Mouse (Mus musculus) erythroblast, embryonic 14.5 days (primary cell): Measurements from ENCODE around the gene Vps4a. TPM values are rescaled to one million over a fixed set of nuclear protein-coding genes. Genes with fewer than 3 reads are reported as not detected.

Experiments
- H3K27me3 ChIP-seq: 2 replicates; pipeline ENCODE4 v1.6.1; 2012; ENCODE audit warnings: inconsistent platforms; ENCODE audit not compliant: control insufficient read depth
- H3K36me3 ChIP-seq: 2 replicates; pipeline ENCODE4 v1.6.1; 2012; ENCODE audit warnings: mild to moderate bottlenecking, inconsistent platforms; ENCODE audit not compliant: control insufficient read depth
- H3K4me1 ChIP-seq: 2 replicates; pipeline ENCODE4 v1.6.1; 2012; ENCODE audit warnings: inconsistent platforms; ENCODE audit not compliant: control insufficient read depth
- H3K4me3 ChIP-seq: replicated peaks from 2 replicates; pipeline ENCODE3; 2012; ENCODE audit warnings: moderate library complexity, mild to moderate bottlenecking, inconsistent platforms
- H3K9me3 ChIP-seq: 2 replicates; pipeline ENCODE4 v1.6.1; 2012; ENCODE audit warnings: low read length, inconsistent platforms, mixed read lengths; ENCODE audit not compliant: control insufficient read depth
- GATA1 ChIP-seq: IDR thresholded peaks from 2 replicates; pipeline ENCODE4 v1.6.1; 2012; ENCODE audit warnings: low read length, inconsistent platforms, mixed read lengths
- TAL1 ChIP-seq: IDR thresholded peaks from 3 replicates; pipeline ENCODE4 v1.6.1; 2012; ENCODE audit warnings: low read length, inconsistent platforms, mixed read lengths
- polyA plus RNA-seq: library from polyadenylated mRNA; stranded (reverse); fragments of >175 nt; gene quantifications from 2 replicates; pipeline ENCODE4 v1.2.3, GENCODE M21; 2012

Gene Vps4a
- polyA plus RNA-seq, 1 experiment = 1.4 TPM

GRCm38 (mm10) chr8:107062613-107063012 is 31.6 kb downstream of the Vps4a start:
- Histone ChIP-seq H3K4me1 (peaks cover 23% of the 10 kb centered on the region), H3K9me3 (no peaks in the 10 kb centered on the region), H3K36me3 (peaks cover 21% of the 10 kb centered on the region), H3K4me3 (no peak overlapping the region), H3K27me3 (peaks cover 3% of the 10 kb centered on the region; the same call in 1 of the 2 replicates)
- no peak for TF ChIP-seq TAL1
- no peak for TF ChIP-seq GATA1

- Histone ChIP-seq H3K36me3 (peaks cover 22% of the 10 kb centered on the region), H3K9me3 (no peaks in the 10 kb centered on the region), H3K27me3 (peaks cover 3% of the 10 kb centered on the region; the same call in 1 of the 2 replicates), H3K4me3 (peak within 1 kb of the TSS; percentile 45), H3K4me1 (peaks cover 16% of the 10 kb centered on the region)
- TF ChIP-seq GATA1 = no peak
- no peak for TF ChIP-seq TAL1
Observed at GRCm38 (mm10) chr8:107065511-107066496, 34.8 kb downstream of the Vps4a start, which contains the start of gene Tmed6. TSS of gene Tmed6 (minus strand) at chr8:107065644.

- no peaks in the 10 kb centered on the region for H3K27me3 ChIP-seq
- TF ChIP-seq TAL1 = no peak
- TF ChIP-seq GATA1 = no peak
- H3K9me3 ChIP-seq = no peaks in the 10 kb centered on the region
- peaks cover 99% of the 10 kb centered on the region for H3K36me3 ChIP-seq
- no peak overlapping the region for H3K4me3 ChIP-seq
- no peaks in the 10 kb centered on the region for H3K4me1 ChIP-seq
Observed at GRCm38 (mm10) chr8:107073706-107074105, 42.7 kb downstream of the Vps4a start.

- peaks cover 99% of the 10 kb centered on the region for H3K36me3 ChIP-seq
- TF ChIP-seq GATA1 (no peak), TAL1 (no peak)
- no peak overlapping the region for H3K4me3 ChIP-seq
Observed at GRCm38 (mm10) chr8:107074128-107074527, 43.1 kb downstream of the Vps4a start.

GRCm38 (mm10) chr8:107076239-107076888 is 45.3 kb downstream of the Vps4a start:
- Histone ChIP-seq H3K4me3 (no peak overlapping the region), H3K4me1 (no peaks in the 10 kb centered on the region), H3K9me3 (no peaks in the 10 kb centered on the region), H3K36me3 (peaks cover 99% of the 10 kb centered on the region), H3K27me3 (no peaks in the 10 kb centered on the region)
- TF ChIP-seq TAL1 (no peak), GATA1 (no peak)

More at GRCm38 (mm10) chr8:107074128-107074527, 43.1 kb downstream of the Vps4a start:
- Histone ChIP-seq H3K27me3 (no peaks in the 10 kb centered on the region), H3K9me3 (no peaks in the 10 kb centered on the region), H3K4me1 (no peaks in the 10 kb centered on the region)

GRCm38 (mm10) chr8:107085358-107085757 is 54.3 kb downstream of the Vps4a start:
- TF ChIP-seq GATA1 (no peak), TAL1 (no peak)
- H3K4me1 ChIP-seq = no peaks in the 10 kb centered on the region
- no peaks in the 10 kb centered on the region for H3K27me3 ChIP-seq
- H3K36me3 ChIP-seq = peaks cover 87% of the 10 kb centered on the region
- H3K9me3 ChIP-seq = peaks cover 2% of the 10 kb centered on the region; the same call in 1 of the 2 replicates
- no peak overlapping the region for H3K4me3 ChIP-seq

GRCm38 (mm10) chr8:107086018-107086417 is 55.0 kb downstream of the Vps4a start:
- peaks cover 2% of the 10 kb centered on the region; the same call in 1 of the 2 replicates for H3K9me3 ChIP-seq
- H3K4me1 ChIP-seq = no peaks in the 10 kb centered on the region
- TF ChIP-seq TAL1 (no peak), GATA1 (no peak)
- peaks cover 87% of the 10 kb centered on the region for H3K36me3 ChIP-seq
- no peak overlapping the region for H3K4me3 ChIP-seq
- no peaks in the 10 kb centered on the region for H3K27me3 ChIP-seq

GRCm38 (mm10) chr8:107088526-107089063 is 57.6 kb downstream of the Vps4a start:
- TF ChIP-seq GATA1 (no peak), TAL1 (no peak)
- Histone ChIP-seq H3K4me3 (no peak overlapping the region), H3K9me3 (peaks cover 2% of the 10 kb centered on the region; the same call in 1 of the 2 replicates), H3K4me1 (peaks cover 6% of the 10 kb centered on the region), H3K27me3 (no peaks in the 10 kb centered on the region), H3K36me3 (peaks cover 84% of the 10 kb centered on the region)
